Mouse (Mus musculus): ENCODE data around the gene Tmem266.

The Tmem266 gene

DNA sequence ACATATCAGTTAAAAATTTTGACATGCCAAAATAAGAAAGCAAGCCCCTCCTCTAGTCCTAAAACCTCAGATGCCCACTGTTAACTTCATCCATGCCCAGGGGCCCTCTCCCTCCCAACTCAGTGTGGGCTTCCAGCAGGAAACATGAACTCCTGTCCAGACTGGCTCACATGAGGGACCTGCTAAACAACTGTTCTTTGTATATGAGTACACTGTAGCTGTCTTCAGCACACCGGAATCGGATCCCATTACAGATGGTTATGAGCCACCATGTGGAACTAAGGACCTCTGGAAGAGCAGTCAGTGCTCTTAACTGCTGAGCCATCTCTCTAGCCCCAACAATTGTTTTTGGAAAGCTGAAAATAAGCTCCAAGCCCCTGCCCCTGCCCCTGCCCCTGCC, 80.1 kb downstream of the Tmem266 start:
- no peak for TF ChIP-seq GATA4 (IDR thresholded peaks at IDR 0.05; ENCODE audit: insufficient replicate concordance, low read length)

DNA sequence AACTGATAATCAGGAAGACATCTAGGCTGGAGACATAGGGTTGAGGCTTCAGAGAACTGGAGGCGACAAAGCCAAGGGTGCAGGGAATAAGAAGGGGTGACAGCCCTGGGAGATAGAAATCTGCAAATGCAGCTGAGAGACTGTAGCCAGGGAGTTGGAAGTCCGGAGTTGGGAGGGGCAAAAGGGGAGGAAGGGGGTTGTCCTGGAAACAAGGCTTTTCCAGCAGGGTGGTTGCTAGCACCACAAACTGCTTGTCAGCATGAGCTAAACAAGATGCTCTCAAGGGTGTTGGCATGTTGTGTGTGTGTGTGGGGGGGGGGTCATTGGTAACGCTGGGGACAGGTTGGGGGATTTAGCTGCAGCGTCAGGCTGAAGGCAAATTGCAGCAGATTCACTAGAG, 82.1 kb downstream of the Tmem266 start:
- no peak for TF ChIP-seq GATA4 (IDR thresholded peaks at IDR 0.05; ENCODE audit: insufficient replicate concordance, low read length)

DNA sequence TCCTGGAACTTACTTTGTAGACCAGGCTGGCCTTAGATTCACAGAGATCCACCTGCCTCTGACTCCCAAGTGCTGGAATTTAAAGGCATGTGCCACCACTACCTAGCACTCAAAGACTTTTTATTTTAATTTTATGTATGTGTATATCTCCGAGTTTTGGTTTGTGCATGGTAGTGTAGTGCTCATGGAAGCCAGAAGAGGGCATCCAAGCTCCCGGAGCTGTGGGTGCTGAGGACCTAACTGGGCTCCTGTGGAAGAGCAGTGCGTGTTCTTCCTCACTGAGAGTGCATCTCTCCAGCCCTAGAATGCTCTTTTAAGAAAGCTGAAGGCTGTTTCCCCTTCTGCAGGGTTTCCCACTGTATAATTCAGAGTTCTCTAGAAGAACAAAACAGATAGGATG, 83.1 kb downstream of the Tmem266 start:
- TF ChIP-seq GATA4 (IDR thresholded peaks at IDR 0.05; ENCODE audit: insufficient replicate concordance, low read length) = no peak

DNA sequence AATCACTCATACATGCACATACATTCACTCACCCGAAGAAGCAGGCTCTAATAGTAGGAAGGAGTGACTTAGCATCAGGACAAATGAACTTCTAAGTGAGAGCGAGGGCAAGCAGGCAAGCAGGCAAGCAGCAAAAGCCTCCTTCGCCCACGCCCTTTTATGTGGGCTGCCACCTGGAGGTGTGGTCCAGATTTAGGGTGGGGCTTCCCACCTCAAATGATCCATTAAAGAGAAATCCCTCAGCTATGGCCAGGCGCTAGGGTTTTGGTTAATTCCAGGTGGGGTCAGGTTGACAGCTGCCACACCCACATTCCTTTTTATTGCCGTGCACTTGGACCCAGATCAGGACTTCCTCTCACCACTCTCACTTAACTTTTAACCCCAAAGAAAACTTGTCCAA, 83.7 kb downstream of the Tmem266 start:
- no peak for TF ChIP-seq GATA4 (IDR thresholded peaks at IDR 0.05; ENCODE audit: insufficient replicate concordance, low read length)

DNA sequence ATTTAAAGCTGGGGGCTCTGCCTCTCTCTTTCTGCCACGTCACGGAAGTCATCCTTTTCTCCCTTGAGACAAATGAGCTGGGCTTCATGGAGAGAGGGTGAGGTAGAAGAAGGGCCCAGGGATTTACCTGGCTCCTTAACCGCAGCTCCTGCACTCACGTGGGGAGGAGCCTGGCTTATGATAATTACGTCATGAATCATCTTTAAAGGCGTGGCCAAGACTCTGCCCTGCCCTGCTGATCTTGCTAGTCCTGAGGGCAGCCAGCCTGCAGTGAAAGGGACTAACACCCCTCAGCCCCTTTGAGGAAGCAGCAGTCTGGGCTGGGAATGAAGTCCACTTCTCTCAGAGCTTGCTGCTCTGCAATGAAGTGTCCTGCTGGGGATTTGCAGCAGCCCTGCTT, 84.4 kb downstream of the Tmem266 start:
- no peak for TF ChIP-seq GATA4 (IDR thresholded peaks at IDR 0.05; ENCODE audit: insufficient replicate concordance, low read length)

DNA sequence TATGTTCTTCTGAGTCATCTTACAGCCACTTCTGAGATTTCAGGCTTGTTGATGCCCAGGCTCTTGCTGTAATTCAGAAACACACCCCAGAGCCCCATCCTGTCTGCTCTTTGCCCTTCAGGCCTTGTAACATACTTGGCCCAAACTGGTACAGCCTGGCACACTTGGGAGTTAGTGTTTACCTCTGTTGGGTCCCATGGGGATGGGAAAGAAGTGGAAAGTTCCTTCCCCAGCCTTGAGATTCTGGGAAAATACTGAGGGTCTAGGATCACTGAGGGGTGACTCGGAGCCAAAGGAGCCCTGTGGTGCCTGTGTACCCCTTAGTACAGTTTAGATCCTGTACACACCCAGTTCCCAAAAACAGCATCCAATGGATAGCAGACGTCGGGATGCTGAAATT, 95.1 kb downstream of the Tmem266 start:
- TF ChIP-seq GATA4 (IDR thresholded peaks at IDR 0.05; ENCODE audit: insufficient replicate concordance, low read length) = no peak

DNA sequence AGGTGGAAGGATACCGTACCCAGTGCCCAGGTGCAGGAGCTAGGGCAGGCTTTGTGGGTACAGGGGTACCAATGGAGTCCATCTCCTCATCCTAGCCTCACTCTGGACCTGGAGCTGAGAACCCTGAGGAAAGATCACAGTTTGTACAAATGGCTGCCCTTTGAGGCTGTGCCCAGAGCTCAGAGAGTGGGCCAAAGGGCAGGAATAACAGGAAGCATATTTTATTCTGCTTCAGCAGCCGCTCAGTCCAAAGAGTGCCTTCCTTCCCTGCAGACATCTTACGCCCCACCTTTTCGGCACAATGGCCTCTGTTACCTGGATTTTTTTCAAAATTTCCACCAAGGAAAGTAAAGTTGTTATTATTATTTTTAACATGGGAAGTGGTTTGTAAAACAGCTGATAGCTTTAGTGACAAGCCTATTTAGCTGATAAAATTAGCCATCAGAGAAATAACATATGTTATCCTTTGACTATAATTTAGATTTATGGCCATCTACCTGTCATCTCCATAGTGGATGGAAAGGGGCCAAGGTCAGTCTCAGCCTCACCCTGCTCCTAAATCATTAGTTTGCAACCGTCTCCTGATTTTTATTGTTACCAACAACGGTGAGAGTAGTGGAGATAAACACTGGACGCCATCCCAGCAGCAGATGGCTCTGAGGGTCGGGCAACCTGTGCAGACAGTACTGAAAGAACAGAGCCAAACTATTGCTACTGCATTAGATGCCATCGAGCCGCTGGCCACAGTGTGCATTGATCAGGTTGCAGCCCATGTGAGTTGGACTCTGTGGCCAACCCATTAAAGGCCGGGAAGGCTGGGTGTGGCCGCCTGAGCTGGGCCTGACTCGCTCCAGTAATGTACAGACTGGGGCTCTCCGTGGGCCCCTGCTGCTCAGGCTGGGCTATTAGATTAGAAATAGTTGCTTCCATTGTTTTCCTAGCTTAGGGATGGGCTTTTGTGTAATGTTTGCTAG, 97.0 kb downstream of the Tmem266 start:
- no peak for TF ChIP-seq GATA4 (IDR thresholded peaks at IDR 0.05; ENCODE audit: insufficient replicate concordance, low read length)

DNA sequence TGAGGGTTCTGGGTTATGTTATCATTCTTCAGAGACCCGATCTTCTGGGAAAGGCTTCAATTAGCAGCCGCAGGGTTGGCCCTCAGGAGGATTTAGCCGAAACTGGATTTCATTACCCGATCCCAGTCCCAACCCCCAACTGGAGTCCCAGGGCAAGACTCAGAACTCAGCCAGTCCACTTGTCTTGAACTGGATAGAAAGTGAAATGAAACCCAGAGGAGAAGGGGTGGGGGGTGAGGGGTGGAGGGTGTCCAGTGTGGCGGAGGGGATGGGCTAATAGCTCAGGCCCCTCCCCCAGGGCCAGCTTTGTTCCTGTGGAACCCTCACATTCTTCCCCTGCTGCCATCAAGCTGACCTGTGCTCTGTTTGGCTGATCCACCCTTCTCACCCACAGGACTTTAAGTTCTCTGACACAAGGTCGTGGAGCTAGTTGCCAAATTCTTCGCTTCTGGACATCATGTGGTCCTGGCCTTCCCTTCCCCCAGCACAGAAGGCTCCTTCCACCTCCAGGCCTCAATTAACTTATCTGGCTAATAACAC, 98.6 kb downstream of the Tmem266 start:
- no peak for TF ChIP-seq GATA4 (IDR thresholded peaks at IDR 0.05; ENCODE audit: insufficient replicate concordance, low read length)

DNA sequence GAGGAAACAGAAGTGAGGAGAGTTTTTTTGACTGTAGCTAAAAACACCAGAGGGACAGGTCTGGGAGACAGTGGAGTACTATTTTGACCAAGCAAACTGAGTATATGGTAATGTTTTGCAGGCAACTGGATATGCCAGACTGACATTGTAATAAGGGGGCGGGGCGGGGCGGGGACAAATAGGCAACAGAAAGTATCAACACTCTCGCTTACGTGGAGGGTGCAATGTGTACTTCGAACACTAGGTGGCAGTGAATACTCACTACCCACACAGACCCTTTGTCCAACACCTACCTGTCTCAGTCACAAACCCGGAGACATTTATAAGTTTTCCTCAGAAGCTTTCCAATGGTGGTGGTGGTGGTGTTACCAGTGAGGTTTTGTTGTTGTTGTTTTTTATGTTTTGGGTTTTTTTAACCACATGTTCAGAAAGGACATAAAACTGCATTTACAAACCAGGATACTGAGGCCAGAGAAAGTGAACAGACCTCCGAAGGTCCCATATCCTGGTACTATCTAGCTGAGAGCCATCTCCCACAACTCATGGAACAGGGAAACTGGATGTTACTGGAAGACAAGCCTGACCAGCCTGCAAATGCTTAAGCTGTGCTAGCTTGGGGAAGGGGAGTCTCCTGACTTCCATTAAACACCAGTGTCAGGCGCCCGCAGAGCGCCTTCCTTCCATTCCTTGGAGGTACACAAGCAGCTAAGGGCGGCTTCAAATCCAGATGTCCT, 102.7 kb downstream of the Tmem266 start:
- TF ChIP-seq GATA4 (IDR thresholded peaks at IDR 0.05; ENCODE audit: insufficient replicate concordance, low read length) = no peak

DNA sequence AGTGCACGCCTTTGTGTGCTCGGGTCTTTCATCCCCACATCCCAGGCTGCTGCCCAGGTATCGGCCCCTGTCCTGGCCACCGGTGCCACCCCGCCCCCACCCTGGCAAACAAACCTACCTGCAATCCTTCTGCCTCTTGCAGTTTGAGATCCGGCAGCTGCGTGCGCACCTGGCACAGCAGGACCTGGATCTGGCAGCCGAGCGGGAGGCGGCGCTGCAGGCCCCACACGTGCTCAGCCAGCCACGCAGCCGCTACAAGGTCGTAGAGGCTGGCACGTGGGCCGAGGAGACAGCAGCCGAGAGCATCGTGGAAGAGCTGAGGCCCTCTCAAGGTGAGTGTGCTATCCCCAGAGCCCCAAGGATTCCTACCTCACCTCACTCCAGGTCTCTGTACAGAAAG, 103.4 kb downstream of the Tmem266 start:
- TF ChIP-seq GATA4 (IDR thresholded peaks at IDR 0.05; ENCODE audit: insufficient replicate concordance, low read length) = no peak

DNA sequence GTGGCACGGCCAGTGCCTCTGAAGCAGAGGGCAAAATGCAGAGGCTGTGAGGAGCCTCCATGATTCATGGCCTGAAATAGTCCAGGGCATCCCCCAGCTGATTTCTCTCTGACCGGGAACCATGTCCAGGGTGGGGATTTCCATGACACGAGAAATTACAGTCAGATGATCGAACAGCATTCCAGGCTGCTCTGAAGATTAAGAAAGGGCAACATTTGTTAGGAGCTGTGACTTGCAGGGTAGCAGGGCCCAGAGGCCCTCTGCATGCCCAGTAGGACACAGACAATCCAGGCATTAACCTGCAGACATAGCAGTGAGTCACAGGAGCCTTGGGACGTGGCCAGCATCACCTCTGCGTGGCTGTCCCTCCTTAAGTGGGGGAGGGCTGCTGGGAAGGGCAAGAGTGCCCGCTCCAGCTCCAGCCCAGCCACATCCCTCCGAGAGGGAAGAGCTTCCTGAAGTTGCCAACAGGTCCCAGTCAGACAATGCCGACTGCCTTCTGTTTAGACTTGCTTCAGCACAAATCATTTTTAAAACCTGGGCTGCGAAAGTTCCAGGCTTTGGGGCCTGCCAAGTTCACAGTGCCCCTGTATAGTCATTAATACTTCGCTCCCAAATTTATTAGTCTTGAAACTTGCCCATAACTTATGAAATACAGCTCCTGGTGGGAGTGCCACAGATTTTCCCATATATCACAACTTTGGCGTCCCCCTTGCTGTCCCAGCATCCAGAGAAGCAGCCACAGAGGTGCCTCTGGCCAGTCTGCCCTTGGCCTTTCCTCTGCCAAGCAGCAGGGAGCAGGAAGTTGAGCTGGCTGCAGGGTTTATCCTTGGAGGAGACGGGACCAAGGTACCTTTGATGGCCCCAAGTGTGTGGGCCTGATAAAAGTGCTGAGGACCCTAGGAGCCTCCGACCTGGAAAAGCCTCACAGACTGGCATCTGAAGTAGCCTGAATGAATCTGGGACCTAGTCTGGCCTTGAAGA, 105.9 kb downstream of the Tmem266 start:
- no peak for TF ChIP-seq GATA4 (IDR thresholded peaks at IDR 0.05; ENCODE audit: insufficient replicate concordance, low read length)

DNA sequence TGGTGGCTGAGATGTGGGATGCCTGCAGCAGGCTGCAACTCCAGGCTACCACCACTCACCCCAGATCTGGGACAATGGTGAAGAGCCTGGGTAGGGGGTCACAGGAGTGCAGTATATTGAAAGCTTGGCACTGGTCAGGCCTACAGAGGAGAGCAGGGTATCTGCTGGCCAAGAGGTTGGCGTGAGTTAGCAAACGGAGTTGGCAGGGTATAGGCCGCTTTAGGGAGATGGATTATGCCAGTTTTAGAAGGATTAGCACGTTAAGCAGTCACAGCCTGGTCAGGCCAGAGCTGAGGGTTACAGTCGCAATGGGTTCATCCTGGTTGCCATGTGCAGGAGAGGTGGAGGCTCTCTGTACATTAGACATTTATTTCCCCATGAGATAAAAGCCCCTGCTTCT, 107.2 kb downstream of the Tmem266 start:
- TF ChIP-seq GATA4 (IDR thresholded peaks at IDR 0.05; ENCODE audit: insufficient replicate concordance, low read length) = no peak

DNA sequence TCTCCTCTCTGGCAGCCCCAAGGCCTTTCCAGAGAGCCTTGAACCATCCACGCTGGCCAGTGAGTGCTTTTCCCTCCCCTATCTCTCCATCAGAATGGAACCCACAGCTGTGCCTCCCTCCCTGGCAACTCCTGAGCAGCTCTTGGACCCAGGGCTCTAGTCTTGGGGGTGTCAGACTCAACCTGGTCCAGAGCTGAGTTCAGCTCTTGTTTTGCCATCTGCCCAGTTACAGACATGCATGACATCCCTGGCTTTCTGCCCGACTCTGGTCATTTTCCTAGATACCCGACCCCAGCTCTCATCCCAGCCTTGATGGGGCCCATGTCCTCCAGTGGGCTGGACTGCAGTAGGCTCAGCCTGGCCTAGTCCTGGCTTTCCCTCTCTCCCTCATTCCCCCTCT, 111.7 kb downstream of the Tmem266 start:
- no peak for TF ChIP-seq GATA4 (IDR thresholded peaks at IDR 0.05; ENCODE audit: insufficient replicate concordance, low read length)

DNA sequence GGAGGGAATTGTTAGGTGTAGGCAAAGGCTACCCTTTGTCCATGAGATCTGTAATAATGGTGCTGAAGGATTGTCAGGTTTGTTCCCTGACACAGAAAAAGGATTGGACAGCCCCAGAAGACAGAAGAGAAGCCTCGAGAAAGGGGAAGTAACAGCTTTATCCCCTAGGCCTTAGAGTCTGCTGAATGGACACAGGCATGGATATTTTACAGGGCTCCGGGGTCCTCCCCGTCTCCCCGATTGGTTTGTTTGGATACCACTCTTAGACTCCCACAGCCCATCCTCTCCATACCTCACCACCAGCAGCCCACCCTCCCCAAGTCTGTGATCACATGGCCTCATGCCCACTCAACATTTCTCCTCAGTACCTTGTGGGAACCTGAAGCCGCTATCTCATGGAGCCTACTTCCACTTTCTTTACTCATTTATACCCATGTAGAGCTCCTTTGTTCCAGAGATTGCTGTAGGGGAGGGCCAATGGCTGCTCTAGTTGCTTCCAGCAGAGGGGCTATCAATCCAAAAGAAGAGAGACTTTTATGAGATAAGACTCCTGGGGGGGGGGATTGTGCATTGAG, 112.6 kb downstream of the Tmem266 start:
- no peak for TF ChIP-seq GATA4 (IDR thresholded peaks at IDR 0.05; ENCODE audit: insufficient replicate concordance, low read length)

Measured in liver, adult (tissue).